Mouse (Mus musculus): ENCODE data around the gene Eci1. TPM values are rescaled to one million over a fixed set of nuclear protein-coding genes. Genes with fewer than 3 reads are reported as not detected.

The Eci1 gene
- polyA plus RNA-seq, 1 experiment = 46.4 TPM

DNA sequence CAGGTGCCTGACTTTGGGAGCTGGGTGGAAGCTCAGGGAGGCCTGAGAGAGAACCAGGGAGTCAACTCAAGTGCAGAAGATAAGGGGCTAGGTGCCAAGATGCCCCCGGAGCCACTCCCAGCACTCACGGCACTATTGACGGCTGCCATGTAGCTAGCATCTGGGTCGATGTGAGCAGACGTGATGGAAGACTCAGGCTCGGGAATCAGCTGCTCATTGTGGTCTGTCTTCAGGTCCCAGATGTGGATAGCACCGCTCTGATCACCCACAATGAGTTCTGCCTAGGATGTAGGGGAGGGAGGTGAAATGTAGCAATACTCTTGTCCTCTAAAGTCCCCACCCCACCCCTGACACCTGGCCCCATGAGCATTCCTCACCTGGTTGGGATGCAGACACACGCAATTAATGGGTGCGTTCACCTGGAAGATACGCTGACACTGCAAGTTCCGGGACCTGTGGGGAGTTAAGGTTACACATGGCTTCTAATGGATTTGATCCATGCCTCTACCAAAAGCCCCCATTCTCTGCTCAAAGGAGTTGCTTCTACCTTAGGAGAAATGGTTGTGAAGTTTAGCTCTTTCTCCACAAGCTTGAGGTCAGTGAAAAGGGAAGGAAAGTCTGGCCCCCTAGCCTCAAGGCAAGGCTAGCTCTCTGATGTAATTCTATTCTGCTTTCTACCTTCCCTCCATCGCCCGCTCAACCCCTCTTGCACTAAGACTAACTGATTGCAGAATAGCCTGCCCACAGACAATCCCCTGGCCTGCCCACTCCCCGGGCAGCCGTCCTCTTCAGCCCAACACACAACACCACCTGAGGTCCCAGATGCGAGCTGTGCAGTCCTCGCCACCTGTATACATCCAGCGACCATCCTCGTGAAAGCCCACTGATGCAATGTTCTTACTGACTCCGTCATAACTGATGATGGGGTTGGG lies 50.9 kb downstream of the Eci1 start:
- no peak overlapping the region for H3K9ac ChIP-seq (ENCODE audit: low read depth, poor library complexity, severe bottlenecking)
- TF ChIP-seq CTCF (IDR thresholded peaks at IDR 0.05; ENCODE audit: low read depth, low read length) (no peak), POLR2A (IDR thresholded peaks at IDR 0.05; ENCODE audit: insufficient read depth, low read length) (no peak), EP300 (IDR thresholded peaks at IDR 0.05; ENCODE audit: insufficient read depth, low read depth, low read length) (no peak)
- no peaks in the 10 kb centered on the region for H3K27me3 ChIP-seq (ENCODE audit: control insufficient read depth, insufficient read depth, low read length, poor library complexity, severe bottlenecking)
- H3K27ac ChIP-seq (ENCODE audit: insufficient read depth, low read length) = no peak overlapping the region
- H3K9me3 ChIP-seq (replicated peaks; ENCODE audit: control insufficient read depth, insufficient read depth, low read length, poor library complexity, severe bottlenecking) = no peaks in the 10 kb centered on the region
- peaks cover 3% of the 10 kb centered on the region for H3K4me1 ChIP-seq (ENCODE audit: control insufficient read depth, insufficient read depth, low read length)
- peaks cover 5% of the 10 kb centered on the region; the same call in 1 of the 2 replicates for H3K36me3 ChIP-seq (ENCODE audit: control insufficient read depth, insufficient read depth, low read length, poor library complexity, severe bottlenecking)
- H3K4me3 ChIP-seq (ENCODE audit: low read depth, low read length) = no peak overlapping the region

- H3K9ac ChIP-seq (ENCODE audit: low read depth, poor library complexity, severe bottlenecking) = peak overlapping the region; percentile 20
- H3K27me3 ChIP-seq (ENCODE audit: control insufficient read depth, insufficient read depth, low read length, poor library complexity, severe bottlenecking) = no peaks in the 10 kb centered on the region
- H3K4me1 ChIP-seq (ENCODE audit: control insufficient read depth, insufficient read depth, low read length) = peaks cover 1% of the 10 kb centered on the region
- no peak for TF ChIP-seq CTCF (IDR thresholded peaks at IDR 0.05; ENCODE audit: low read depth, low read length)
- TF ChIP-seq POLR2A (IDR thresholded peaks at IDR 0.05; ENCODE audit: insufficient read depth, low read length) = no peak
- no peak for TF ChIP-seq EP300 (IDR thresholded peaks at IDR 0.05; ENCODE audit: insufficient read depth, low read depth, low read length)
- no peak overlapping the region for H3K27ac ChIP-seq (ENCODE audit: insufficient read depth, low read length)
- no peaks in the 10 kb centered on the region for H3K9me3 ChIP-seq (replicated peaks; ENCODE audit: control insufficient read depth, insufficient read depth, low read length, poor library complexity, severe bottlenecking)
- peaks cover 5% of the 10 kb centered on the region; the same call in 1 of the 2 replicates for H3K36me3 ChIP-seq (ENCODE audit: control insufficient read depth, insufficient read depth, low read length, poor library complexity, severe bottlenecking)
- peak overlapping the region; percentile 46 for H3K4me3 ChIP-seq (ENCODE audit: low read depth, low read length)
These were observed 51.7 kb downstream of the Eci1 start for GRCm38 (mm10) chr17:24477985-24478600.

DNA sequence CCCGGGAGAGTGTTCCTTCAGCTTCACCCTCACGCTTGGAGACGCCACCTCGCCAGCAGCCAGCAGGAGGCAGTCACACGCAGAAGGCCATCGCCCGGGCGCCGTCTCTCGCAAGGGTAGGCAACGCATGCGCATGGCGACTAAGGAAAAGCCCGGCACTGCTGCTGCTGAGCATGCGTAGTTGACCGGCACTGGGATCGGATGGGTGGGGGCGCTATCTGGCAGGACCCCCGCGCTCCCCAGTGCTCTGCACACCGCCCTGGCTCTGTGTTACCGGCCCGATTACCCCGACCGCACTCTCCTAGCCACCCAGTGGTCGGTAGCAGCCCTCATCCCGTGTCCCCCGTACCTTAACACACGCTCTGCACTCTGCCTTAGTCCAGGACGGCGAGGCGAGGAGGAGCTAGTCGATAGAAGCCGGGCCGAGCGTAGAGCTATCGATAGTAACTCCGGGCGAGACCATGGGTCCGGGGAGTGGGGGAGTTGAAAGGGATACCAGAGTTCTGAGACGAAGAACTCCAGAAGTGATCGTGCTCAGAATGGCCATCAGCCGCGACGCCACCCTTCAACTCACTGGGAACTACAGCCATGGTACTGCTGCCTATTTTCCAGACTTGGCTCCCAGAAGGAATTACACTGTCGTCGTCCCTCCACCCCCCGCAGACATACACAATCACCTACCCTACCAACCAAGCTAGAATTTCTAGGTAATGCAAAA lies 52.4 kb downstream of the Eci1 start, which contains the start of gene Mlst8:
TSS of gene Mlst8 (minus strand) at position 416 of the 718 bp plus-strand sequence.
- peak within 1 kb of the TSS; percentile 86 for H3K27ac ChIP-seq (ENCODE audit: insufficient read depth, low read length)
- H3K9me3 ChIP-seq (replicated peaks; ENCODE audit: control insufficient read depth, insufficient read depth, low read length, poor library complexity, severe bottlenecking) = no peaks in the 10 kb centered on the region
- H3K4me1 ChIP-seq (ENCODE audit: control insufficient read depth, insufficient read depth, low read length) = peaks cover 1% of the 10 kb centered on the region
- TF ChIP-seq CTCF (IDR thresholded peaks at IDR 0.05; ENCODE audit: low read depth, low read length) (peak; percentile 92), EP300 (IDR thresholded peaks at IDR 0.05; ENCODE audit: insufficient read depth, low read depth, low read length) (0 out of 2 replicates have a peak, but pooled peaks have one; percentile 34), POLR2A (IDR thresholded peaks at IDR 0.05; ENCODE audit: insufficient read depth, low read length) (peak; percentile 37)
- no peaks in the 10 kb centered on the region for H3K27me3 ChIP-seq (ENCODE audit: control insufficient read depth, insufficient read depth, low read length, poor library complexity, severe bottlenecking)
- peak within 1 kb of the TSS; percentile 70 for H3K9ac ChIP-seq (ENCODE audit: low read depth, poor library complexity, severe bottlenecking)
- peak within 1 kb of the TSS; percentile 94 for H3K4me3 ChIP-seq (ENCODE audit: low read depth, low read length)
- peaks cover 5% of the 10 kb centered on the region; the same call in 1 of the 2 replicates for H3K36me3 ChIP-seq (ENCODE audit: control insufficient read depth, insufficient read depth, low read length, poor library complexity, severe bottlenecking)

DNA sequence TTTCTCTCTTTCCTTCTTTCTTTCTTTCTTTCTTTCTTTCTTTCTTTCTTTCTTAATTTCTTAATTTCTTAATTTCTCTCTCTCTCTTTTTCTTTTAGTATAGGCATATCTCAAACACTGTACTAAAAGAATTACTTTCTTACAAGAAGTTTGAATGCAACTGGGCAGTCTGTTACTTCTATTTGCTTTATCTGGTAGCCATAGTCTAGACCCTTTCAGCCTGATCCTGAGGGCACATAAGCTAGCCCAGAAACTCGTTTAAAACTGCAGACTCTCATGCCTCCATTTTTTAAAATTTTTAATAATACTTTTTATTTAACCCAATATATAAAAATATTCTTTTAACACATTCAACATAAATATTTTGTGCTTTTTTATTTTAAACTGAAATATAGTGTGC lies 53.0 kb downstream of the Eci1 start:
- Histone ChIP-seq H3K4me1 (ENCODE audit: control insufficient read depth, insufficient read depth, low read length) (peaks cover 1% of the 10 kb centered on the region), H3K4me3 (ENCODE audit: low read depth, low read length) (no peak overlapping the region; the same call in 1 of the 2 replicates), H3K9ac (ENCODE audit: low read depth, poor library complexity, severe bottlenecking) (peak overlapping the region; percentile 70), H3K9me3 (replicated peaks; ENCODE audit: control insufficient read depth, insufficient read depth, low read length, poor library complexity, severe bottlenecking) (no peaks in the 10 kb centered on the region), H3K27me3 (ENCODE audit: control insufficient read depth, insufficient read depth, low read length, poor library complexity, severe bottlenecking) (no peaks in the 10 kb centered on the region), H3K36me3 (ENCODE audit: control insufficient read depth, insufficient read depth, low read length, poor library complexity, severe bottlenecking) (peaks cover 5% of the 10 kb centered on the region; the same call in 1 of the 2 replicates), H3K27ac (ENCODE audit: insufficient read depth, low read length) (no peak overlapping the region)
- TF ChIP-seq CTCF (IDR thresholded peaks at IDR 0.05; ENCODE audit: low read depth, low read length) = no peak
- no peak for TF ChIP-seq EP300 (IDR thresholded peaks at IDR 0.05; ENCODE audit: insufficient read depth, low read depth, low read length)

DNA sequence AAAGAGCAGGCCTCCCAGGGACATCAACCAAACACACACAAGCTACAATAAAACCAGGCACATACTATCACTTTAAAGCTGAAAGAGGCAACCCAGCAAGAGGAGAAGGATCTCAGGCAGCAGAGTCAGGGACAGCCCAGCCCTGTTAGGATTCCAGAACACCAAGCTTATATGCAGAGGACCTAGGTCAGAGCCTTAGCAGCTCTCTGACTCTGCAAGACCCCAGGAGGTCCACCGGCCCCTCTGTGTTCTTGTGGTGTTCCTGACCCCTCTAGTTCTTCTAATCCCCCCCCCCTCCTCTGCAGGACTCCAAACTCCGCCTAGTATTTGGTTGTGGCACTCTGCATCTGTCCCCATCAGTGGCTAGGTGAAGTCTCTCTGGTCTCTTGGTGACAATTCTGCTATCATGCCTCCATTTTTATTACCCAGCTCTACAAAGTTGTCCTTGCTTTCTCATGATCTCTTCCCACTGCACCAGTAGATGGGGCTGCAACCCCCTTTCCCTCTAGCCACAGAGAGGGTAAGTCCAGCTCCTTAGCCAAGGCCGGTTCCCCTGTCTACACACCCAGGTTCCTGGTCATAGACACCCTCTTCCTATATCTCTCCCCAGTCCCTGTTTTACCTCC lies 53.9 kb downstream of the Eci1 start:
- peaks cover 1% of the 10 kb centered on the region for H3K4me1 ChIP-seq (ENCODE audit: control insufficient read depth, insufficient read depth, low read length)
- peak; percentile 59 for TF ChIP-seq CTCF (IDR thresholded peaks at IDR 0.05; ENCODE audit: low read depth, low read length)
- no peak for TF ChIP-seq EP300 (IDR thresholded peaks at IDR 0.05; ENCODE audit: insufficient read depth, low read depth, low read length)
- no peak overlapping the region for H3K4me3 ChIP-seq (ENCODE audit: low read depth, low read length)
- H3K9me3 ChIP-seq (replicated peaks; ENCODE audit: control insufficient read depth, insufficient read depth, low read length, poor library complexity, severe bottlenecking) = no peaks in the 10 kb centered on the region
- H3K27ac ChIP-seq (ENCODE audit: insufficient read depth, low read length) = 0 out of 2 replicates have a peak overlapping the region, but pooled peaks have one; percentile 17
- H3K9ac ChIP-seq (ENCODE audit: low read depth, poor library complexity, severe bottlenecking) = peak overlapping the region; percentile 27; the same call in 1 of the 2 replicates
- H3K27me3 ChIP-seq (ENCODE audit: control insufficient read depth, insufficient read depth, low read length, poor library complexity, severe bottlenecking) = no peaks in the 10 kb centered on the region
- peaks cover 5% of the 10 kb centered on the region; the same call in 1 of the 2 replicates for H3K36me3 ChIP-seq (ENCODE audit: control insufficient read depth, insufficient read depth, low read length, poor library complexity, severe bottlenecking)
